Mouse (Mus musculus) bone marrow, adult 2 months (tissue): ENCODE results near the gene Comp. TPM values are rescaled to one million over a fixed set of nuclear protein-coding genes. Genes with fewer than 3 reads are reported as not detected.
A peak's percentile ranks its signal among the peaks of the same experiment; 100 is the strongest.

Experiments used
- H3K27ac ChIP-seq: fragments of 200-500 bp; 2 replicates; pipeline ENCODE4 v1.5.1; 2012; ENCODE audit warnings: low read depth, mild to moderate bottlenecking, control low read depth, inconsistent platforms, low read length; ENCODE audit not compliant: control insufficient read depth, poor library complexity, insufficient read depth
- H3K4me1 ChIP-seq: fragments of 200-500 bp; 2 replicates; pipeline ENCODE4 v1.6.1; 2011; ENCODE audit warnings: low read length; ENCODE audit not compliant: control insufficient read depth, insufficient read depth
- H3K4me3 ChIP-seq: fragments of 200-500 bp; replicated peaks from 2 replicates; pipeline ENCODE3; 2011; ENCODE audit warnings: mild to moderate bottlenecking, low read depth, low read length, control low read depth; ENCODE audit not compliant: control insufficient read depth
- CTCF ChIP-seq: fragments of 200-500 bp; IDR thresholded peaks from 2 replicates; pipeline ENCODE4 v1.5.1; 2011; ENCODE audit warnings: low read length, control low read depth; ENCODE audit not compliant: control insufficient read depth, insufficient read depth
- POLR2A ChIP-seq: fragments of 200-500 bp; IDR thresholded peaks from 2 replicates; pipeline ENCODE4 v1.6.1; 2011; ENCODE audit warnings: low read depth, mild to moderate bottlenecking, control low read depth, low read length, borderline replicate concordance; ENCODE audit not compliant: control insufficient read depth
- WGBS: fragments of 180-500 bp; shearing (Covaris S2); methylation state at CpG from one replicate; pipeline ENCODE4 v1.1.7; 2018; 5-methylcytosine and 5-hydroxymethylcytosine counted together
- polyA plus RNA-seq: library from polyadenylated mRNA; stranded (reverse); fragments of >200 nt; gene quantifications from 2 replicates; pipeline ENCODE4 v1.2.4, GENCODE M21; 2011; ENCODE audit warnings: low replicate concordance; ENCODE audit not compliant: missing spikeins, insufficient read depth, insufficient read length

Comp gene
- polyA plus RNA-seq, 1 experiment, result not detected

DNA sequence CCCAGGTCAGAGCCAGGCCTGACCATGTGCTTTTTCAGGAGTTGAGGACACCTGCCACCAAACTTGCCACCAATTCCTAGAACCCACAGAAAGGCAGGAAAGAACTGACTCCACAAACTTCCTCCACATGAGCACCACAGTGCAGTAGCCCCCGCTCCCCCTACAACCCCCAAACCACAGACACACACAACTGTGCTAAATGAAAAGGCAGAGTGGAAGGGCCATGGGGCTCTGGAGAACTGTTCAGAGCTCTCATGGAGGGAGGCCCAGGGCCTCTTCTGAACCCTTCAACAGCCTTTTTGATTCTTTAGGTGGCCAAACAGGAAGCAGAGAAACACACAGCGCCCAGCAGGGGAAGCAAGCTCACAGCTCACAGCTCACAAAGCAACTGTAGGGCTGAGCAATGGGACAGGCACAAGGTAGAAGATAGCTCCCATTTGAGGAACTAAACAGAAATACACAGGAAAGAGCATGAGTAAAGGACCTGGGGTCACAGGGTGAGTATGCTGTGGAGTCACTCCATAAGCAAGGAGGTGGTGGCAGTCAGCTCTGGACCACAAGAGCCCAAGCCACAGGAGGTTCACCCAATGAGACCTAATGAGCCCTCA lies 53.0 kb downstream of the Comp start:
- 15% methylated on average over 2 of the region's 2 CpGs for WGBS
- no peaks in the 10 kb centered on the region; the same call in 1 of the 2 replicates for H3K4me1 ChIP-seq
- peak overlapping the region; percentile 57 for H3K27ac ChIP-seq
- H3K4me3 ChIP-seq, result no peak overlapping the region
- TF ChIP-seq CTCF (no peak), POLR2A (no peak)

DNA sequence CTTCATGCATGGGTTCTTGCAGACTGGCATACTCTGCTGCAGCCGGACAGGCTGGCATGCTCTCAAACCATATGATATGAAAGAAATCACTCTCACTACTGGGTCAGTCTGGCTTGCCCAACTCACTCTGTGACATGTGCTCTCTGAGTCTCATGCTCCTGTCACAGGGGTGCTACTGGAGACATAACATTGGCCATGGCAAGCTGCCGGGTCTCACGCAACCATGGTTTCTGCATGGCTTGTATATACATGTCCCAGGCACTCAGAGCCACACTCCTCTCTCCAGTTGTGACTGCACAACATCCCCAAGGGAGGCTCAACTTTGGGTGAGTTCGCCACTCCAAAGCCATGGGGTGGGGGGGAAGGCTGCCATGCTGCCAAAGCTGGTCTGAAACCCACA lies 57.9 kb downstream of the Comp start:
- H3K27ac ChIP-seq, result no peak overlapping the region
- TF ChIP-seq POLR2A, result no peak
- no peak for TF ChIP-seq CTCF
- WGBS, result 90% methylated on average over 4 of the region's 4 CpGs
- no peaks in the 10 kb centered on the region; the same call in 1 of the 2 replicates for H3K4me1 ChIP-seq
- H3K4me3 ChIP-seq, result no peak overlapping the region

Other genes starting within 250 kb of the Comp start
- 16.1 and 29.5 TPM in 2 replicates for gene Nr2c2ap, start 242.2 kb upstream of the Comp start, polyA plus RNA-seq
- 7.0 and 14.4 TPM in 2 replicates for gene Rfxank, start 234.4 kb upstream of the Comp start, polyA plus RNA-seq
- 13.9 and 33.6 TPM in 2 replicates for gene Borcs8, start 234.1 kb upstream of the Comp start, polyA plus RNA-seq
- gene Mef2b, start 233.8 kb upstream of the Comp start, polyA plus RNA-seq, result 1.3 and 2.7 TPM in 2 replicates
- gene Tmem161a, start 201.2 kb upstream of the Comp start, polyA plus RNA-seq, result 10.8 and 22.0 TPM in 2 replicates
- 7.1 and 10.9 TPM in 2 replicates for gene Slc25a42, start 161.3 kb upstream of the Comp start, polyA plus RNA-seq
- 89.1 and 192 TPM in 2 replicates for gene Sugp2, start 139.3 kb upstream of the Comp start, polyA plus RNA-seq
- gene Armc6, start 139.1 kb upstream of the Comp start, polyA plus RNA-seq, result 2.9 and 9.8 TPM in 2 replicates
- gene Homer3, start 90.7 kb upstream of the Comp start, polyA plus RNA-seq, result 12.1 and 25.6 TPM in 2 replicates
- 32.3 and 33.4 TPM in 2 replicates for gene Ddx49, start 71.1 kb upstream of the Comp start, polyA plus RNA-seq
- 85.8 and 91.7 TPM in 2 replicates for gene Cope, start 71.0 kb upstream of the Comp start, polyA plus RNA-seq
- gene Cers1, start 57.8 kb upstream of the Comp start, polyA plus RNA-seq, result not detected in 2 replicates
- gene Gdf1, start 43.7 kb upstream of the Comp start, polyA plus RNA-seq, result not detected in 2 replicates
- gene Upf1, start 20.3 kb upstream of the Comp start, polyA plus RNA-seq, result 20.2 and 39.1 TPM in 2 replicates
- 5.0 and 6.1 TPM in 2 replicates for gene Crtc1, start 66.0 kb downstream of the Comp start, polyA plus RNA-seq
- 7.1 and 11.0 TPM in 2 replicates for gene Klhl26, start 103.4 kb downstream of the Comp start, polyA plus RNA-seq
- gene Tmem59l, start 113.8 kb downstream of the Comp start, polyA plus RNA-seq, result 1.3 TPM in 1 of 2 replicates, not detected in the other
- gene Crlf1, start 119.6 kb downstream of the Comp start, polyA plus RNA-seq, result 3.7 and 5.5 TPM in 2 replicates
- gene Rex1bd, start 133.2 kb downstream of the Comp start, polyA plus RNA-seq, result 46.9 and 63.6 TPM in 2 replicates
- 961 and 1,100 TPM in 2 replicates for gene Uba52, start 137.2 kb downstream of the Comp start, polyA plus RNA-seq
- gene Fkbp8, start 154.2 kb downstream of the Comp start, polyA plus RNA-seq, result 98.7 and 181 TPM in 2 replicates
- 29.0 and 41.3 TPM in 2 replicates for gene Kxd1, start 154.4 kb downstream of the Comp start, polyA plus RNA-seq
- gene Ell, start 165.9 kb downstream of the Comp start, polyA plus RNA-seq, result 11.9 and 17.8 TPM in 2 replicates
- gene Isyna1, start 220.8 kb downstream of the Comp start, polyA plus RNA-seq, result 11.2 and 23.7 TPM in 2 replicates
- 45.2 and 107 TPM in 2 replicates for gene Ssbp4, start 235.3 kb downstream of the Comp start, polyA plus RNA-seq
- 3.4 and 18.8 TPM in 2 replicates for gene Lrrc25, start 242.6 kb downstream of the Comp start, polyA plus RNA-seq